Mouse (Mus musculus): ENCODE results near the gene Panx3.

Panx3 gene

GRCm38 (mm10) chr9:37669115-37669514 lies at the start of gene Panx3:
Gene Panx3, minus strand, starts transcription at chr9:37669235.
- in situ Hi-C loops (cut with MboI; ENCODE audit: unreplicated experiment in 2 of 2), result no loop called here

- in situ Hi-C loops (cut with MboI; ENCODE audit: unreplicated experiment in 2 of 2), result no loop called here
These were observed 47.1 kb upstream of the Panx3 start, which contains the start of gene Olfr160 for GRCm38 (mm10) chr9:37716150-37716549. Gene Olfr160, minus strand, starts transcription at chr9:37716250.

- in situ Hi-C loops (cut with MboI; ENCODE audit: unreplicated experiment in 2 of 2), result no loop called here
These were observed 21.1 kb upstream of the Panx3 start for GRCm38 (mm10) chr9:37689970-37690686.

- in situ Hi-C loops (cut with MboI; ENCODE audit: unreplicated experiment in 2 of 2), result no loop called here
These were observed 18.9 kb upstream of the Panx3 start for GRCm38 (mm10) chr9:37687941-37688303.

- in situ Hi-C loops (cut with MboI; ENCODE audit: unreplicated experiment in 2 of 2), result no loop called here
These were observed 18.4 kb upstream of the Panx3 start for GRCm38 (mm10) chr9:37687288-37687940.

- in situ Hi-C loops (cut with MboI; ENCODE audit: unreplicated experiment in 2 of 2), result no loop called here
These were observed 12.1 kb upstream of the Panx3 start for GRCm38 (mm10) chr9:37681123-37681522.

GRCm38 (mm10) chr9:37675287-37675686 lies 6.3 kb upstream of the Panx3 start:
- in situ Hi-C loops (cut with MboI; ENCODE audit: unreplicated experiment in 2 of 2), result no loop called here

GRCm38 (mm10) chr9:37670261-37670660 lies 1.2 kb upstream of the Panx3 start:
- in situ Hi-C loops (cut with MboI; ENCODE audit: unreplicated experiment in 2 of 2), result no loop called here

GRCm38 (mm10) chr9:37669678-37670077 lies 643 bp upstream of the Panx3 start:
- in situ Hi-C loops (cut with MboI; ENCODE audit: unreplicated experiment in 2 of 2), result no loop called here

- in situ Hi-C loops (cut with MboI; ENCODE audit: unreplicated experiment in 2 of 2), result no loop called here
These were observed 3.0 kb downstream of the Panx3 start for GRCm38 (mm10) chr9:37666045-37666444.

GRCm38 (mm10) chr9:37664604-37665003 lies 4.4 kb downstream of the Panx3 start:
- in situ Hi-C loops (cut with MboI; ENCODE audit: unreplicated experiment in 2 of 2), result no loop called here

GRCm38 (mm10) chr9:37663210-37663609 lies 5.8 kb downstream of the Panx3 start:
- in situ Hi-C loops (cut with MboI; ENCODE audit: unreplicated experiment in 2 of 2), result no loop called here

GRCm38 (mm10) chr9:37659413-37659812 lies 9.6 kb downstream of the Panx3 start:
- in situ Hi-C loops (cut with MboI; ENCODE audit: unreplicated experiment in 2 of 2), result no loop called here

- in situ Hi-C loops (cut with MboI; ENCODE audit: unreplicated experiment in 2 of 2), result no loop called here
These were observed 12.0 kb downstream of the Panx3 start, which contains the start of gene Tbrg1 for GRCm38 (mm10) chr9:37656931-37657481. Gene Tbrg1, minus strand, starts transcription at chr9:37657312.

- in situ Hi-C loops (cut with MboI; ENCODE audit: unreplicated experiment in 2 of 2), result no loop called here
These were observed 12.6 kb downstream of the Panx3 start for GRCm38 (mm10) chr9:37656439-37656881.

- in situ Hi-C loops (cut with MboI; ENCODE audit: unreplicated experiment in 2 of 2), result no loop called here
These were observed 13.1 kb downstream of the Panx3 start for GRCm38 (mm10) chr9:37655961-37656360.

GRCm38 (mm10) chr9:37653836-37654235 lies 15.2 kb downstream of the Panx3 start:
- in situ Hi-C loops (cut with MboI; ENCODE audit: unreplicated experiment in 2 of 2), result no loop called here

- in situ Hi-C loops (cut with MboI; ENCODE audit: unreplicated experiment in 2 of 2), result no loop called here
These were observed 18.4 kb downstream of the Panx3 start for GRCm38 (mm10) chr9:37650639-37651038.

GRCm38 (mm10) chr9:37646246-37646645 lies 22.8 kb downstream of the Panx3 start:
- in situ Hi-C loops (cut with MboI; ENCODE audit: unreplicated experiment in 2 of 2), result no loop called here

GRCm38 (mm10) chr9:37638721-37639120 lies 30.3 kb downstream of the Panx3 start:
- in situ Hi-C loops (cut with MboI; ENCODE audit: unreplicated experiment in 2 of 2), result no loop called here

GRCm38 (mm10) chr9:37636800-37637542 lies 32.1 kb downstream of the Panx3 start:
- in situ Hi-C loops (cut with MboI; ENCODE audit: unreplicated experiment in 2 of 2), result no loop called here

All from v-Abl transformed pro-B cells (cell line).